Mouse (Mus musculus): ENCODE measurements around the gene Itgb1. TPM values are rescaled to one million over a fixed set of nuclear protein-coding genes. Genes with fewer than 3 reads are reported as not detected.

Itgb1 gene
- polyA plus RNA-seq (2015; fragmentation: Nextera tagmentation; extraction: Ambion mirVana): 95.7 and 101 TPM in 2 replicates

GRCm38 (mm10) chr8:128685507-128686428, at the start of gene Itgb1:
Itgb1 (plus strand) TSS chr8:128685654.
- peak within 1 kb of the TSS; percentile 99 for H3K9ac ChIP-seq
- peak within 1 kb of the TSS; percentile 80 for H3K4me2 ChIP-seq
- no peaks in the 10 kb centered on the region for H3K36me3 ChIP-seq
- no peaks in the 10 kb centered on the region for H3K9me3 ChIP-seq
- ATAC-seq (ENCODE audit: low FRiP score): peak; percentile 96
- WGBS: under 1% methylated on average over 106 of the region's 113 CpGs
- H3K4me3 ChIP-seq: peak within 1 kb of the TSS; percentile 87
- H3K4me1 ChIP-seq (replicated peaks): peaks cover 24% of the 10 kb centered on the region
- peak within 1 kb of the TSS; percentile 100 for H3K27ac ChIP-seq
- H3K27me3 ChIP-seq: no peaks in the 10 kb centered on the region

- no peak overlapping the region for H3K4me2 ChIP-seq
- no peaks in the 10 kb centered on the region for H3K4me1 ChIP-seq (replicated peaks)
- 86% methylated on average over 1 of the region's 1 CpGs for WGBS
- H3K36me3 ChIP-seq: no peaks in the 10 kb centered on the region
- no peak overlapping the region for H3K9ac ChIP-seq
- H3K27me3 ChIP-seq: no peaks in the 10 kb centered on the region
- no peak overlapping the region for H3K4me3 ChIP-seq
- no peak for ATAC-seq (ENCODE audit: low FRiP score)
- no peak overlapping the region for H3K27ac ChIP-seq
- no peaks in the 10 kb centered on the region for H3K9me3 ChIP-seq
These were observed 42.4 kb upstream of the Itgb1 start for GRCm38 (mm10) chr8:128643104-128643503.

- no peaks in the 10 kb centered on the region for H3K27me3 ChIP-seq
- no peak for ATAC-seq (ENCODE audit: low FRiP score)
- H3K9me3 ChIP-seq: no peaks in the 10 kb centered on the region
- H3K4me3 ChIP-seq: no peak overlapping the region
- no peak overlapping the region for H3K27ac ChIP-seq
- H3K4me1 ChIP-seq (replicated peaks): no peaks in the 10 kb centered on the region
- H3K4me2 ChIP-seq: no peak overlapping the region
- H3K9ac ChIP-seq: no peak overlapping the region
- no peaks in the 10 kb centered on the region for H3K36me3 ChIP-seq
These were observed 40.0 kb upstream of the Itgb1 start for GRCm38 (mm10) chr8:128645452-128645851.

GRCm38 (mm10) chr8:128646456-128646855, 39.0 kb upstream of the Itgb1 start:
- Histone ChIP-seq H3K4me3 (no peak overlapping the region), H3K36me3 (no peaks in the 10 kb centered on the region), H3K27ac (no peak overlapping the region), H3K9ac (no peak overlapping the region), H3K4me1 (replicated peaks) (no peaks in the 10 kb centered on the region), H3K4me2 (no peak overlapping the region), H3K9me3 (no peaks in the 10 kb centered on the region), H3K27me3 (no peaks in the 10 kb centered on the region)
- 81% methylated on average over 5 of the region's 5 CpGs for WGBS
- ATAC-seq (ENCODE audit: low FRiP score): no peak

- Histone ChIP-seq H3K9ac (no peak overlapping the region), H3K4me1 (replicated peaks) (no peaks in the 10 kb centered on the region), H3K36me3 (no peaks in the 10 kb centered on the region), H3K27me3 (no peaks in the 10 kb centered on the region), H3K4me2 (no peak overlapping the region), H3K27ac (no peak overlapping the region), H3K9me3 (no peaks in the 10 kb centered on the region), H3K4me3 (no peak overlapping the region)
- ATAC-seq (ENCODE audit: low FRiP score): no peak
These were observed 37.4 kb upstream of the Itgb1 start for GRCm38 (mm10) chr8:128648071-128648470.

- ATAC-seq (ENCODE audit: low FRiP score): no peak
- peaks cover 10% of the 10 kb centered on the region for H3K4me1 ChIP-seq (replicated peaks)
- H3K4me3 ChIP-seq: no peak overlapping the region
- WGBS: 92% methylated on average over 2 of the region's 2 CpGs
- H3K9ac ChIP-seq: 0 out of 2 replicates have a peak overlapping the region, but pooled peaks have one; percentile 13
- no peaks in the 10 kb centered on the region for H3K36me3 ChIP-seq
- H3K27me3 ChIP-seq: no peaks in the 10 kb centered on the region
- no peaks in the 10 kb centered on the region for H3K9me3 ChIP-seq
- H3K4me2 ChIP-seq: no peak overlapping the region
- no peak overlapping the region for H3K27ac ChIP-seq
These were observed 35.1 kb upstream of the Itgb1 start for GRCm38 (mm10) chr8:128650331-128650855.

- H3K4me1 ChIP-seq (replicated peaks): peaks cover 11% of the 10 kb centered on the region
- no peak overlapping the region for H3K4me2 ChIP-seq
- no peak overlapping the region for H3K27ac ChIP-seq
- ATAC-seq (ENCODE audit: low FRiP score): no peak
- H3K9ac ChIP-seq: no peak overlapping the region
- 53% methylated on average over 6 of the region's 6 CpGs for WGBS
- no peaks in the 10 kb centered on the region for H3K9me3 ChIP-seq
- H3K4me3 ChIP-seq: no peak overlapping the region
- H3K36me3 ChIP-seq: no peaks in the 10 kb centered on the region
- H3K27me3 ChIP-seq: no peaks in the 10 kb centered on the region
These were observed 32.9 kb upstream of the Itgb1 start for GRCm38 (mm10) chr8:128652399-128653109.

- WGBS: 40% methylated on average over 5 of the region's 5 CpGs
These were observed 31.7 kb upstream of the Itgb1 start for GRCm38 (mm10) chr8:128653642-128654364.

GRCm38 (mm10) chr8:128654365-128655099, 30.9 kb upstream of the Itgb1 start:
- Histone ChIP-seq H3K4me2 (peak overlapping the region; percentile 60), H3K27me3 (no peaks in the 10 kb centered on the region), H3K9ac (peak overlapping the region; percentile 64), H3K4me3 (peak overlapping the region; percentile 26), H3K27ac (peak overlapping the region; percentile 78), H3K9me3 (no peaks in the 10 kb centered on the region), H3K36me3 (no peaks in the 10 kb centered on the region), H3K4me1 (replicated peaks) (peaks cover 11% of the 10 kb centered on the region)
- WGBS: 3% methylated on average over 16 of the region's 16 CpGs
- ATAC-seq (ENCODE audit: low FRiP score): peak; percentile 88

More at GRCm38 (mm10) chr8:128653642-128654364, 31.7 kb upstream of the Itgb1 start:
- peak overlapping the region; percentile 78 for H3K27ac ChIP-seq
- H3K4me1 ChIP-seq (replicated peaks): peaks cover 11% of the 10 kb centered on the region
- H3K27me3 ChIP-seq: no peaks in the 10 kb centered on the region
- no peak for ATAC-seq (ENCODE audit: low FRiP score)
- no peaks in the 10 kb centered on the region for H3K9me3 ChIP-seq
- 0 out of 2 replicates have a peak overlapping the region, but pooled peaks have one; percentile 26 for H3K4me3 ChIP-seq
- H3K36me3 ChIP-seq: no peaks in the 10 kb centered on the region
- H3K4me2 ChIP-seq: peak overlapping the region; percentile 60
- H3K9ac ChIP-seq: no peak overlapping the region

GRCm38 (mm10) chr8:128662144-128662543, 23.3 kb upstream of the Itgb1 start:
- WGBS: 72% methylated on average over 3 of the region's 3 CpGs
- Histone ChIP-seq H3K9me3 (no peaks in the 10 kb centered on the region), H3K27me3 (no peaks in the 10 kb centered on the region), H3K36me3 (no peaks in the 10 kb centered on the region), H3K4me1 (replicated peaks) (no peaks in the 10 kb centered on the region), H3K27ac (no peak overlapping the region), H3K9ac (no peak overlapping the region), H3K4me3 (no peak overlapping the region), H3K4me2 (no peak overlapping the region)
- no peak for ATAC-seq (ENCODE audit: low FRiP score)

- H3K9ac ChIP-seq: no peak overlapping the region
- H3K4me2 ChIP-seq: no peak overlapping the region
- no peak overlapping the region for H3K27ac ChIP-seq
- WGBS: 88% methylated on average over 2 of the region's 2 CpGs
- H3K4me3 ChIP-seq: no peak overlapping the region
- no peak for ATAC-seq (ENCODE audit: low FRiP score)
- H3K9me3 ChIP-seq: no peaks in the 10 kb centered on the region
- no peaks in the 10 kb centered on the region for H3K36me3 ChIP-seq
- no peaks in the 10 kb centered on the region for H3K4me1 ChIP-seq (replicated peaks)
- H3K27me3 ChIP-seq: no peaks in the 10 kb centered on the region
These were observed 22.8 kb upstream of the Itgb1 start for GRCm38 (mm10) chr8:128662696-128663095.
